Mouse (Mus musculus): ENCODE measurements around the gene Ctnnb1. TPM values are rescaled to one million over a fixed set of nuclear protein-coding genes. Genes with fewer than 3 reads are reported as not detected.

Gene Ctnnb1
- polyA plus RNA-seq, 1 experiment from 2014 or later = 740 TPM

DNA sequence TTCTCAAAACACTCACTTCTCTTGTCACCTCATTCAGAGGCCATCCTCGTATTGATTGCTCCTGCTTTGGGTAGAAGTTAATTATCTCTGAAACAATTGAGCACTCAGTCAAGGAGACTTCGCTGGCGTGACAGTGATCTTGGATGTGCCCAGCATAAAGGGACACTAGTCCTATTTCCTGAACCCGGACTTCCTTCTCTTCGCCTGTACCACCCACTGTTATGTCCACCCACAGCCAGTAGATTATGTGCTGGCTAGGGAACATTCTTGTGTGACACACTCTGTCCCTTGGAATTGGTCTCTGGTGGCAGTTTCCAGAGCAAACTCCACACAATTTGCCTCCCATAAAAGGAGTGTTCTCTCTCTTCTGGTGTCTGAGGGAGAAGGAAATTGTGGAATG, 32.5 kb upstream of the Ctnnb1 start:
- Histone ChIP-seq H3K36me3 (ENCODE audit: control insufficient read depth, insufficient read depth, low read length) (no peaks in the 10 kb centered on the region), H3K27ac (ENCODE audit: low read depth, low read length) (no peak overlapping the region), H3K27me3 (ENCODE audit: control insufficient read depth, insufficient read depth, low read length) (no peaks in the 10 kb centered on the region), H3K4me3 (ENCODE audit: low read length) (no peak overlapping the region), H3K9me3 (ENCODE audit: control insufficient read depth, low read length) (no peaks in the 10 kb centered on the region), H3K9ac (ENCODE audit: low read depth, low read length) (no peak overlapping the region), H3K4me1 (ENCODE audit: control insufficient read depth, insufficient read depth, low read length) (peaks cover 17% of the 10 kb centered on the region), H3K4me2 (replicated peaks; ENCODE audit: low read depth, low read length) (no peak overlapping the region)
- WGBS = 47% methylated on average over 5 of the region's 5 CpGs
- ATAC-seq (ENCODE audit: low FRiP score, low TSS enrichment) = no peak

DNA sequence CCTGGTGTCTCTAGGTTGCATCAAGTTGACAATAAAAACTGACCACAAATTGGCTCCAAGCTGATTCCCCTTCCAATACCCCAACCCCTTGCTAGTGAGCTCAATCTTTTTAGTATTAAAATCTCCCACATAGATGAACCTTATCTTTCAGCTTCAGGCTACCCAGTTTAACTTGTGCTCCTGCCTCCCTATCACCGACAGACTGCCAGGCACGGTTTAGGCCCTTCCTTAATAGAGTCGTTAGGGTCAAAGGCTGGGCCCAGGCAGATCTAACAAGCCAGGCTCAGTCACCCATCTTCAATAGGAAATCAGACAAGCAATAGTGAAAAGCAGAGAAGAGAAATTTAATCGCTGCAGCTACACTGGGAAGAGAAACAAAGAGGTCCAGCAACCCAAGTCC, 31.7 kb upstream of the Ctnnb1 start:
- no peak overlapping the region for H3K4me3 ChIP-seq (ENCODE audit: low read length)
- 49% methylated on average over 4 of the region's 4 CpGs for WGBS
- no peak overlapping the region for H3K9ac ChIP-seq (ENCODE audit: low read depth, low read length)
- H3K27ac ChIP-seq (ENCODE audit: low read depth, low read length) = no peak overlapping the region
- ATAC-seq (ENCODE audit: low FRiP score, low TSS enrichment) = no peak
- peaks cover 17% of the 10 kb centered on the region for H3K4me1 ChIP-seq (ENCODE audit: control insufficient read depth, insufficient read depth, low read length)
- no peaks in the 10 kb centered on the region for H3K9me3 ChIP-seq (ENCODE audit: control insufficient read depth, low read length)
- H3K36me3 ChIP-seq (ENCODE audit: control insufficient read depth, insufficient read depth, low read length) = no peaks in the 10 kb centered on the region
- no peak overlapping the region for H3K4me2 ChIP-seq (replicated peaks; ENCODE audit: low read depth, low read length)
- no peaks in the 10 kb centered on the region for H3K27me3 ChIP-seq (ENCODE audit: control insufficient read depth, insufficient read depth, low read length)

DNA sequence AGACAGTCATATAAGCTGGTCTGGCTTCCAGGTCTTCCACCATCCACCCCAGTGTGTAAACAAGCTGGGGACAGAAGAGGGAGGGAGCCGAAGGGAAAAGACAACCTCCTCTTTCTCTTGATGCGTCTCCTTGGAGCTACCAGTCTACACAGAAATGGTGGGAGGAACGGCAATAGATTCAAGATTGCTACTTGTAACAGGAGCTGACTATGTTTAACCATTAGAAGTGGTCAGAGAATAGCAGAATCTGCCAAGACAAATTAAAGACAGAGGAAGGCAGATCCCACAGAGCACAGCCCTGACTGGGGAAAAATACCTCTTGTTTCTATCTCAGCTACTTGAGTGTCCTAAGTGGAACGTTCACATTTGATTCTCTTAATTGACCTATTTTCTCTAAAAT, 29.2 kb upstream of the Ctnnb1 start:
- Histone ChIP-seq H3K4me1 (ENCODE audit: control insufficient read depth, insufficient read depth, low read length) (peaks cover under 1% of the 10 kb centered on the region; the same call in 1 of the 2 replicates), H3K36me3 (ENCODE audit: control insufficient read depth, insufficient read depth, low read length) (no peaks in the 10 kb centered on the region), H3K4me3 (ENCODE audit: low read length) (no peak overlapping the region), H3K9me3 (ENCODE audit: control insufficient read depth, low read length) (no peaks in the 10 kb centered on the region), H3K4me2 (replicated peaks; ENCODE audit: low read depth, low read length) (no peak overlapping the region), H3K9ac (ENCODE audit: low read depth, low read length) (no peak overlapping the region), H3K27me3 (ENCODE audit: control insufficient read depth, insufficient read depth, low read length) (no peaks in the 10 kb centered on the region), H3K27ac (ENCODE audit: low read depth, low read length) (no peak overlapping the region)
- WGBS = 22% methylated on average over 4 of the region's 4 CpGs
- no peak for ATAC-seq (ENCODE audit: low FRiP score, low TSS enrichment)

DNA sequence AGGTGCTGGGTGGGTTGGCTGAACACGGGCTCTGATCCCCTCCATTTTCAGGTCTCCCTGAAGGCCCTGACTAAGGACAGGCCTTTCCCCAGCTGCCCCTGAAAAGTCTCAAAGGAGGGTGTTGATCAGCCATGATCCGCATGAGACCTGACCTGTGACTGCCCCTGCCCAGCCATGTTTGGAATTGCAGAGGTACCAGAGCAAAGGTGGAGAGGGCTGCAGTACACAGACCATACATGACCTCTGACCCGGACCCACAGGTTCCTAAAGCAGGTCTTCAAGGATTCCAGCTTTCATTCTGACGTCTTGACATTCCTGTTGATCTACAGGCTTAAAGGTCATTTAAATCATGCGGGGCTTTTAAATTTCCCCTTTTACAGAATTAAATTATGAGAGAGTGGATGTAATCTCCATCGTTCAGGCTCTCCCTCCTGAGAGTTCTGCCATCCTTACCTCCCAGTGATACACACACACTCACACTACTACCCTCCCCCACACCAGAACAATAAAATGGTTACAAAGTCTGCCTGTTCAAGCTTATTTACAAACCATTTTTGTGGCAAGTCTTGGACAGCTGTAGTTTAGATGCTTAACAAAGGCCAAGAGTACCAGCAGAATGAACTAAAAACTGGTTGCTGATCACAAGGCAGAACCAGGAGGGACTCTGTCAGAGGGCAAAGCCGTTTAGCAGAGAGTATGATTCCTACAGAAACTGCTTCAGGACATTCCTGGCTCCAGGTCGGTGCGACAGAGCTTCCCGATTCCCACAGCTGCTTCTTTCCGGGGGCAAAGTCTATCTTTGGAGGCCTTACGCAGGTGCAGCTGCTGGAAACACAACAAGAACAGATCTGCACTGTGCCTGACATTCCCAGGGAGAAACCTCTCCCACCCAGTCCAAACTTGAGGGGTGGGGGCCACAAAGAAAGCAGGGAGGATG, 28.4 kb upstream of the Ctnnb1 start:
- no peak overlapping the region for H3K9ac ChIP-seq (ENCODE audit: low read depth, low read length)
- H3K4me1 ChIP-seq (ENCODE audit: control insufficient read depth, insufficient read depth, low read length) = no peaks in the 10 kb centered on the region
- no peaks in the 10 kb centered on the region for H3K36me3 ChIP-seq (ENCODE audit: control insufficient read depth, insufficient read depth, low read length)
- ATAC-seq (ENCODE audit: low FRiP score, low TSS enrichment) = no peak; the same call in 1 of the 2 replicates
- H3K27ac ChIP-seq (ENCODE audit: low read depth, low read length) = no peak overlapping the region
- no peaks in the 10 kb centered on the region for H3K9me3 ChIP-seq (ENCODE audit: control insufficient read depth, low read length)
- no peak overlapping the region for H3K4me2 ChIP-seq (replicated peaks; ENCODE audit: low read depth, low read length)
- no peaks in the 10 kb centered on the region for H3K27me3 ChIP-seq (ENCODE audit: control insufficient read depth, insufficient read depth, low read length)
- WGBS = 60% methylated on average over 12 of the region's 12 CpGs
- no peak overlapping the region for H3K4me3 ChIP-seq (ENCODE audit: low read length)

DNA sequence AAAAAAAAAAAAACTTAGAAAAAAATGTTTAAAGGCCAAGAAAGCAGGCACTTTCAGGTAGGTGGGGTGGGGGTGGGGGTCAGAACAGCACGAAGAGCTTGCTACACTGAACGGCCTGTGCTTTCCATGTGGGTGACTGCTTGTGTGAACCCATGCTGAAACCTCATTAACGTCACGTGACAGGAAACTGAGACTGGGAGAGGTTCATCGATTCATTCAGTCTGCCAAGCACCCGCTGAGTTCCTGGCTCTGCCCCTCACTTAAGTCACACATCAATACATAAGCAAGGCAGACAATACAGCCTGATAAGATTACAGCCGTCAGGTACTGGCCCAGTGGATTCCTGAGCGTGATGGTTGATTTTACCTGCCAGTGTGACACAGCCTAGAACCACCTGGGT, 26.5 kb upstream of the Ctnnb1 start:
- 52% methylated on average over 8 of the region's 8 CpGs for WGBS
- Histone ChIP-seq H3K9me3 (ENCODE audit: control insufficient read depth, low read length) (no peaks in the 10 kb centered on the region), H3K36me3 (ENCODE audit: control insufficient read depth, insufficient read depth, low read length) (no peaks in the 10 kb centered on the region), H3K4me1 (ENCODE audit: control insufficient read depth, insufficient read depth, low read length) (no peaks in the 10 kb centered on the region), H3K9ac (ENCODE audit: low read depth, low read length) (no peak overlapping the region), H3K27me3 (ENCODE audit: control insufficient read depth, insufficient read depth, low read length) (no peaks in the 10 kb centered on the region), H3K27ac (ENCODE audit: low read depth, low read length) (no peak overlapping the region), H3K4me3 (ENCODE audit: low read length) (no peak overlapping the region), H3K4me2 (replicated peaks; ENCODE audit: low read depth, low read length) (no peak overlapping the region)
- no peak for ATAC-seq (ENCODE audit: low FRiP score, low TSS enrichment)

DNA sequence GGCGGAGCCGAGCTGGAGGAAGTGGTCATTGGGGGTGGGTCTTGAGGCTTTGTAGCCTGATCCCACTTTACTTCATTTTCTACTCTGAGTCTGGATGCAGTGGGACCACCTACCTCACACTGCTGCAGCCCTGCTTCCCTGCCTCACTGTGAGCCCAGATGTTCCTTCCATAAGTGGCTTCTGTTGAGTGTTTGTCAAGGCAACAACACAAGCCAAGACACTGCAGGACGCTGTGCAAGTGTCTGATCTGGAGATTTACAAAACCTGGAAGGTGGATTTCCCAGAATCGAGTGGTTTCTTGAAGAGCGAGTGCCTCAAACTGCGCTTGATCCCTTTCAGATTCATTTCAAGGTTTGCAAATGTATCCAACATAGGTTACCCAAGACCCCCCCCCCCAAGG, 20.6 kb upstream of the Ctnnb1 start:
- Histone ChIP-seq H3K4me3 (ENCODE audit: low read length) (no peak overlapping the region), H3K9ac (ENCODE audit: low read depth, low read length) (no peak overlapping the region), H3K36me3 (ENCODE audit: control insufficient read depth, insufficient read depth, low read length) (no peaks in the 10 kb centered on the region), H3K27me3 (ENCODE audit: control insufficient read depth, insufficient read depth, low read length) (no peaks in the 10 kb centered on the region), H3K27ac (ENCODE audit: low read depth, low read length) (no peak overlapping the region), H3K9me3 (ENCODE audit: control insufficient read depth, low read length) (peaks cover 4% of the 10 kb centered on the region; the same call in 1 of the 2 replicates), H3K4me1 (ENCODE audit: control insufficient read depth, insufficient read depth, low read length) (no peaks in the 10 kb centered on the region), H3K4me2 (replicated peaks; ENCODE audit: low read depth, low read length) (no peak overlapping the region)
- no peak for ATAC-seq (ENCODE audit: low FRiP score, low TSS enrichment)
- 84% methylated on average over 6 of the region's 6 CpGs for WGBS

DNA sequence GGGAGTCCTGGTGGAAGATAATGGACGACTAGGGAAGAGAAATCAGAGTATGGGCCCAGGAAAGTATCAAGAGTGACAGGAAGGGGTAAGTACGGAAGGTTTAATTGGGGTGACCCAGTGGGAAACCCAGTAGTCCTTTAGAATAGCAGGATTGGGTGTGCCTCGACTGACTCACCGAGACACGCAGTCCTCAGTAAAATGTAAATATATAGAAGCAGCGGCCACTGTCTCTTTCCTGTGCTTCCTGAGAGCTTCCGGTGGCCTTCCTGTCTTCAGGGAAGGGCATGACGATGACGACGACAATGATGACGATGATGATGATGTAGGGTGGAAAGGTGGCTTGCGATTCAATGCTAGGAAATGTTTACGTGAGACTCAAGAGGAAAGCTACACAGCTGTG, 15.9 kb upstream of the Ctnnb1 start:
- no peak overlapping the region for H3K9ac ChIP-seq (ENCODE audit: low read depth, low read length)
- H3K27ac ChIP-seq (ENCODE audit: low read depth, low read length) = no peak overlapping the region
- H3K4me2 ChIP-seq (replicated peaks; ENCODE audit: low read depth, low read length) = no peak overlapping the region
- H3K36me3 ChIP-seq (ENCODE audit: control insufficient read depth, insufficient read depth, low read length) = no peaks in the 10 kb centered on the region
- 81% methylated on average over 13 of the region's 13 CpGs for WGBS
- H3K9me3 ChIP-seq (ENCODE audit: control insufficient read depth, low read length) = peaks cover 4% of the 10 kb centered on the region; the same call in 1 of the 2 replicates
- no peaks in the 10 kb centered on the region for H3K27me3 ChIP-seq (ENCODE audit: control insufficient read depth, insufficient read depth, low read length)
- no peak overlapping the region for H3K4me3 ChIP-seq (ENCODE audit: low read length)
- no peak for ATAC-seq (ENCODE audit: low FRiP score, low TSS enrichment)
- H3K4me1 ChIP-seq (ENCODE audit: control insufficient read depth, insufficient read depth, low read length) = 0 out of 2 replicates have a peak, but pooled peaks cover 3% of the 10 kb centered on the region

DNA sequence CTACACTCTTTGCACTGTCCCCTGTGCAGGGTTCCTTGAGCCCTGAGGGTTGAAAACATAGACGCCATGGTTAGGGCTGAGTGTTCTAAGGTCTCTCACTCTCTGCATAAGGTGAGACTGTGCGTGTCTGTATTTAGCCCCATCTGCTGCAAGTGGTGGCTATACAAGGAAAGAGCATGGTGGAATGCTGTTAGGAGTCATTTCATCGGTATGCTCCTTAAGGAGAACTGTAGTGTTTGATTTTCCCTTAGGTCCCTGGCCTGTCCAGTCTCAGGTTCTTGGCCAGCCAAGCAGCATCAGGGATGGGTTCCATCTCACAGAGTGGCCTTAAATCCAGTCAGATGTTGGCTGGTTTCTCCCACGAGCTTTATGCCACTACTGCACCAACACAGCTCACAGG, 14.6 kb upstream of the Ctnnb1 start:
- no peak overlapping the region for H3K4me3 ChIP-seq (ENCODE audit: low read length)
- peak overlapping the region; percentile 53; the same call in 1 of the 2 replicates for H3K27ac ChIP-seq (ENCODE audit: low read depth, low read length)
- H3K27me3 ChIP-seq (ENCODE audit: control insufficient read depth, insufficient read depth, low read length) = no peaks in the 10 kb centered on the region
- ATAC-seq (ENCODE audit: low FRiP score, low TSS enrichment) = no peak
- H3K9me3 ChIP-seq (ENCODE audit: control insufficient read depth, low read length) = no peaks in the 10 kb centered on the region
- H3K36me3 ChIP-seq (ENCODE audit: control insufficient read depth, insufficient read depth, low read length) = no peaks in the 10 kb centered on the region
- 90% methylated on average over 4 of the region's 4 CpGs for WGBS
- no peak overlapping the region for H3K4me2 ChIP-seq (replicated peaks; ENCODE audit: low read depth, low read length)
- H3K9ac ChIP-seq (ENCODE audit: low read depth, low read length) = no peak overlapping the region
- H3K4me1 ChIP-seq (ENCODE audit: control insufficient read depth, insufficient read depth, low read length) = 0 out of 2 replicates have a peak, but pooled peaks cover 9% of the 10 kb centered on the region

DNA sequence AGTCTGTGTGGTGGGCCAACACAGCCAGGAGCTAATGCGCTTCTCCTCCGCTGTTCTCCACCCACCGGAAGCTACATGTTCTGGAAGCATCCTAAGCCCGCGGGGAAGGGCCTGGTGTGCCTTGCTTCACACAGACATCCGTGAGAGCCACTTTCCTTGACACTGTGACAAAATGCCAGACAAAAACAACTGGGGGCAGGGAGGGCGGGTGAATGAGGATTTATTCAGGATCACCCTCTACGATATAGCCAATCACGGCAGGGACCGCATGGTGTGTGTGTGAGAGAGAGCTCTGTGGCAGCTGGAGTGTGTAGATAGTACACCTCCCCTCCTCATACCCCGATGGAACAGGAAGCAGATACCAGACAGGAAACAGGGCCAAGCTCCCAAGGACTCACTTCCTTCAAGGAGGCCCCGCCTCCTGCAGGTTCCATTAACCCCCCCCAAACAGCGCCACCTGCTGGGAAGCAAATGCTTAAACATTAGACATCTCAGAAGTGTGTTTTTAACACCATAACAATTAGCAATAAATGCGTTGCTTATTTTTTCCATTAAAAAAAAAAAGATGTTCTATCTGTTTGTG, 14.0 kb upstream of the Ctnnb1 start:
- WGBS = 84% methylated on average over 14 of the region's 14 CpGs
- Histone ChIP-seq H3K9ac (ENCODE audit: low read depth, low read length) (no peak overlapping the region), H3K27ac (ENCODE audit: low read depth, low read length) (peak overlapping the region; percentile 53; the same call in 1 of the 2 replicates), H3K4me1 (ENCODE audit: control insufficient read depth, insufficient read depth, low read length) (0 out of 2 replicates have a peak, but pooled peaks cover 9% of the 10 kb centered on the region), H3K9me3 (ENCODE audit: control insufficient read depth, low read length) (no peaks in the 10 kb centered on the region), H3K27me3 (ENCODE audit: control insufficient read depth, insufficient read depth, low read length) (no peaks in the 10 kb centered on the region), H3K4me2 (replicated peaks; ENCODE audit: low read depth, low read length) (no peak overlapping the region), H3K36me3 (ENCODE audit: control insufficient read depth, insufficient read depth, low read length) (no peaks in the 10 kb centered on the region), H3K4me3 (ENCODE audit: low read length) (no peak overlapping the region)
- ATAC-seq (ENCODE audit: low FRiP score, low TSS enrichment) = no peak
